Mouse (Mus musculus) lung, adult 2 months (tissue): ENCODE data around the gene Tead1.

ENCODE experiments used
- CTCF ChIP-seq: fragments of 200-500 bp; IDR thresholded peaks from 2 replicates; pipeline ENCODE4 v1.5.1; 2011; ENCODE audit warnings: mild to moderate bottlenecking, low read length, control low read depth; ENCODE audit not compliant: insufficient read depth
- POLR2A ChIP-seq: fragments of 200-500 bp; IDR thresholded peaks from 2 replicates; pipeline ENCODE4 v1.6.1; 2011; ENCODE audit warnings: low read depth, mild to moderate bottlenecking, control low read depth, low read length, borderline replicate concordance; ENCODE audit errors: extremely low read depth

- no peak for TF ChIP-seq POLR2A
- no peak for TF ChIP-seq CTCF
Observed at GRCm38 (mm10) chr7:112807401-112807751, 128.3 kb downstream of the Tead1 start.
